Mouse (Mus musculus) E14TG2a.4 (cell line): Measurements from ENCODE around the gene Iqschfp.

Source experiments
- H3K27me3 ChIP-seq: 2 replicates; pipeline ENCODE4 v1.6.1; 2014; ENCODE audit warnings: low read length, control low read depth; ENCODE audit not compliant: insufficient read depth
- H3K36me3 ChIP-seq: 2 replicates; pipeline ENCODE4 v1.6.1; 2014; ENCODE audit warnings: low read length, control low read depth; ENCODE audit not compliant: insufficient read depth
- H3K4me1 ChIP-seq: replicated peaks from 2 replicates; pipeline ENCODE4 v1.6.1; 2014; ENCODE audit warnings: low read depth, low read length, control low read depth
- H3K4me3 ChIP-seq: replicated peaks from 2 replicates; pipeline ENCODE4 v1.5.1; 2014; ENCODE audit warnings: mild to moderate bottlenecking, low read length
- H3K9me3 ChIP-seq: 2 replicates; pipeline ENCODE4 v1.6.1; 2014; ENCODE audit warnings: low read length, control low read depth
- CTCF ChIP-seq: conservative IDR thresholded peaks from 2 replicates; pipeline ENCODE4 v1.5.1; 2014; ENCODE audit warnings: low read length
- NANOG ChIP-seq: IDR thresholded peaks from 2 replicates; pipeline ENCODE4 v1.6.1; 2014; ENCODE audit warnings: borderline replicate concordance, low read length, mixed read lengths
- POU5F1 ChIP-seq: IDR thresholded peaks from 2 replicates; pipeline ENCODE4 v1.6.1; 2014; ENCODE audit warnings: low read length, borderline replicate concordance

The Iqschfp gene

DNA sequence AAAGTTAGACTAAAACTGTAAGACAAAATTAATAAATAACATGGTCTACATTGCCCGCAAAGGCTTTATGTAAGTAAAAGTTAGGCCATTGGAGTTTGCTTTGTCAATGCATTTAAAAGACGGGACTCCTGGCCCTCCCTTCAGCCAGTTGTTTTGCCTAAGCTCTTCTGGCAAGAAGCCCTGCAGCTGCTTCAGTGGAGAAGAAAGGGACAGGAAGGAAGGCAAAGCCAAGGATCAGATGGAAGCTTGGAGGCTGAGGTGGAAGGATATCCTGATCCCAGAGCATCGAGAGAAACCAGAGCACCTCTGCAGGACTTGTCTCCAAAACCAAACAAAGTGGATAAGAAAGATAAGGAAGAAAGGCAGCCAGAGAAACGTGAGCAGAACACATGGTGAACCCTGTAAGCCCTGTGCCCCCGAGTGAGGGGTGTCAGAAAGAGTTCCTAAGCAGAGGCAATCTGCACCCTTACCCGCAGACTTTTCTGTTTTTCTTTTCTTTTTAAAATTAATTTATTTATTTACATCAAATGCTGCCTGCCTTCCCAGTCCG, 614.8 kb downstream of the Iqschfp start:
- TF ChIP-seq CTCF (no peak), POU5F1 (no peak), NANOG (no peak)
- Histone ChIP-seq H3K36me3 (peaks cover 87% of the 10 kb centered on the region), H3K4me1 (peaks cover 44% of the 10 kb centered on the region), H3K4me3 (no peak overlapping the region), H3K9me3 (no peaks in the 10 kb centered on the region), H3K27me3 (no peaks in the 10 kb centered on the region)

- no peak for TF ChIP-seq NANOG
- TF ChIP-seq CTCF: no peak
- TF ChIP-seq POU5F1: no peak
- Histone ChIP-seq H3K36me3 (peaks cover 86% of the 10 kb centered on the region), H3K27me3 (no peaks in the 10 kb centered on the region), H3K4me3 (no peak overlapping the region), H3K9me3 (no peaks in the 10 kb centered on the region), H3K4me1 (peaks cover 61% of the 10 kb centered on the region)
These were observed 616.6 kb downstream of the Iqschfp start for GRCm38 (mm10) chr3:68508629-68509028.

DNA sequence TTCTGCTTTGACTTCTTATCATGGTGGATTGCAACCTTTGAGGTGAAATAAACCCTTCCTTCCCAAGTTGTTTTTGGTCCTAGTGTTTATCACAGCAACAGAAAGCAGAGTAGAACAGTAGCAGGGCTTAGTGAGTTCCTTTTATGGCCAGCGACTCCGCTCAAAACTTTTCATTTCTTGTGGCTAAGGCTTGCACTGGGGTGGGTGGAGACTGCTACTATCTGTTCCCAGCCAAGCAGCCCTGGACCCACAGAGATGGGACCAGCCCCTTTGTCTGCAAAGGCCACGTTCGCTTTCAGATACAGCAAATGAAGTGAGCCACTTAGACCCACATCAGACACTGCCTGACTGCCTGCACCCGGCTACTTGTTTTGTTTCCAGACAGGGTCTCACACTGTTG, 618.8 kb downstream of the Iqschfp start:
- Histone ChIP-seq H3K27me3 (no peaks in the 10 kb centered on the region), H3K36me3 (peaks cover 76% of the 10 kb centered on the region), H3K4me3 (no peak overlapping the region), H3K9me3 (no peaks in the 10 kb centered on the region), H3K4me1 (peaks cover 72% of the 10 kb centered on the region)
- TF ChIP-seq POU5F1: no peak
- no peak for TF ChIP-seq NANOG
- no peak for TF ChIP-seq CTCF

DNA sequence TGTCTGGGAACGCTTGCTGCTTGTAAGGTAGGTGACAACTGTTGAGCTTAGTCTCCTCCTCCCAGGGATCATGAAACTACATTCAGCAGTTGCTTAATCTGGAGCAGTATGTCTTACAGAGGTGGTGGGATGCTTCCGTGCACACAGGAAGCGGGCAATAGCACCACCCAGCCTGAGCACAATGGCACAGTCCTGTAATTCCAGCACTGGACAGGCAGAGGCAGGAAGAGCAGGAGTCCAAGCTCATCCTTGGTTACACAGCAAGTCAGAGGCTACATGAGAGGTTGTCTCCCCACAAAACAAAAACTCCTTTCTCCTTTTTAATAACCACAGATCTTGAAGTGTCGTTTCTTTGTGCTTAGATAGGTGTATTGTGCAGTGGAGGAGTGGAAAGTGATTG, 619.7 kb downstream of the Iqschfp start:
- no peak overlapping the region for H3K4me3 ChIP-seq
- no peaks in the 10 kb centered on the region for H3K9me3 ChIP-seq
- TF ChIP-seq CTCF (no peak), NANOG (no peak), POU5F1 (no peak)
- H3K36me3 ChIP-seq: peaks cover 77% of the 10 kb centered on the region
- H3K4me1 ChIP-seq: peaks cover 76% of the 10 kb centered on the region
- H3K27me3 ChIP-seq: no peaks in the 10 kb centered on the region

GRCm38 (mm10) chr3:68512327-68512726, 620.3 kb downstream of the Iqschfp start:
- Histone ChIP-seq H3K36me3 (peaks cover 77% of the 10 kb centered on the region), H3K4me1 (peaks cover 70% of the 10 kb centered on the region), H3K27me3 (no peaks in the 10 kb centered on the region), H3K9me3 (no peaks in the 10 kb centered on the region), H3K4me3 (no peak overlapping the region)
- TF ChIP-seq NANOG: no peak
- no peak for TF ChIP-seq CTCF
- no peak for TF ChIP-seq POU5F1

GRCm38 (mm10) chr3:68513340-68514119, 621.5 kb downstream of the Iqschfp start:
- H3K4me1 ChIP-seq: peaks cover 59% of the 10 kb centered on the region
- H3K36me3 ChIP-seq: peaks cover 76% of the 10 kb centered on the region
- H3K9me3 ChIP-seq: no peaks in the 10 kb centered on the region
- TF ChIP-seq CTCF (no peak), POU5F1 (no peak), NANOG (no peak)
- no peak overlapping the region for H3K4me3 ChIP-seq
- H3K27me3 ChIP-seq: no peaks in the 10 kb centered on the region

GRCm38 (mm10) chr3:68514120-68514497, 622.1 kb downstream of the Iqschfp start:
- Histone ChIP-seq H3K27me3 (no peaks in the 10 kb centered on the region), H3K36me3 (peaks cover 70% of the 10 kb centered on the region), H3K9me3 (no peaks in the 10 kb centered on the region), H3K4me3 (no peak overlapping the region), H3K4me1 (peaks cover 54% of the 10 kb centered on the region)
- no peak for TF ChIP-seq CTCF
- TF ChIP-seq NANOG: no peak
- no peak for TF ChIP-seq POU5F1

GRCm38 (mm10) chr3:68514717-68515116, 622.7 kb downstream of the Iqschfp start:
- no peaks in the 10 kb centered on the region for H3K9me3 ChIP-seq
- TF ChIP-seq NANOG: no peak
- no peak for TF ChIP-seq POU5F1
- no peak for TF ChIP-seq CTCF

More at GRCm38 (mm10) chr3:68514717-68515116, 622.7 kb downstream of the Iqschfp start:
- Histone ChIP-seq H3K4me3 (no peak overlapping the region), H3K4me1 (peaks cover 50% of the 10 kb centered on the region), H3K36me3 (peaks cover 65% of the 10 kb centered on the region), H3K27me3 (no peaks in the 10 kb centered on the region)
